Mouse (Mus musculus) bone marrow macrophage, adult 2 months (primary cell): ENCODE measurements around the gene Ndufa9.

ENCODE experiments used
- CTCF ChIP-seq: IDR thresholded peaks from 2 replicates; pipeline ENCODE4 v1.5.1; 2012; ENCODE audit warnings: low read depth, mild to moderate bottlenecking, low read length, moderate library complexity
- POLR2A ChIP-seq: IDR thresholded peaks from 2 replicates; pipeline ENCODE4 v1.6.1; 2012; ENCODE audit warnings: mild to moderate bottlenecking, low read depth, low read length, borderline replicate concordance

DNA sequence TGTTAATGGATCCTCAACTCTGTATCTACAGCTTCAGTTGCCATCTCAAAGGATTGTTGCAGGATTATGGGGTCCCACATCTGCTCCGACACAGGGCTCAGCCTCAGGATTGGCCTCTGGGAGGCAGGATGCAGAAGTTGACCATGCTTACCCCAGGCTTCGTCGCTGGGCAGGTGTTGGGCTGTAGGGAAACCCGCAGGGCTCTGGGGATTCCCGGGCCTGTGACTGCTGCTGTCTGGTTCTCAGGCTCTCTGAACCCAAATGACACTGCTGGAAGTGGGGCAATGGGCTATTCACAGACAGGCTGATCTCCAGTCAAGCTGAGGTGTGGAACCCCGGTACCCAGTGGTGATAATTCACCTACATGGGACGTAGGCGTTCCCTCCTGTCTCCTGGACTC lies 32.6 kb downstream of the Ndufa9 start:
- TF ChIP-seq CTCF (no peak), POLR2A (no peak)
